Mouse (Mus musculus): ENCODE data around the gene Zfand4. TPM values are rescaled to one million over a fixed set of nuclear protein-coding genes. Genes with fewer than 3 reads are reported as not detected.
"Not testable (repeated sequence)": the region's sequence is repeated elsewhere in the genome, so short reads cannot be mapped to it uniquely, and the experiment has no call there.

The Zfand4 gene
- polyA plus RNA-seq, 1 experiment: 1.9 TPM

DNA sequence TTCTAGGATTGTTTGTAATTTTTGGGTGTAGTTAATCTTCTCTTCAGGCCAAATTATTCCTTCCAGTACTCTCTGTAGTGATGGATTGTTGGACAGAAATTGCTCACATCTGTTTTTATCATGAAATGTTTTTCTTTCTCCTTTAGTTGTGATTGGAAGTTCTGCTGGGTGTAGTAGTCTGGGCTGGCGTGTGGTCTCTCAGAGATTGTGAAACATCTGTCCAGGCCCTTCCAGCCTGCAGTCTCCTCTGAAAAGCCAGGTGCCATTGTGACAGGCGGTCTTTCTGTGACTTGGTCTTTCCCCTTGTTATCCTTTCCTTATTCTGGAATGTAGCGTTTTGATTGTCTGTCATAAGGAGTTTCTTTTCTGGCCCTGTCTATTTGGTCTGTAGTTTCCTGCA, 55.2 kb downstream of the Zfand4 start:
- DNase-seq (ENCODE audit: low read depth): no peak

DNA sequence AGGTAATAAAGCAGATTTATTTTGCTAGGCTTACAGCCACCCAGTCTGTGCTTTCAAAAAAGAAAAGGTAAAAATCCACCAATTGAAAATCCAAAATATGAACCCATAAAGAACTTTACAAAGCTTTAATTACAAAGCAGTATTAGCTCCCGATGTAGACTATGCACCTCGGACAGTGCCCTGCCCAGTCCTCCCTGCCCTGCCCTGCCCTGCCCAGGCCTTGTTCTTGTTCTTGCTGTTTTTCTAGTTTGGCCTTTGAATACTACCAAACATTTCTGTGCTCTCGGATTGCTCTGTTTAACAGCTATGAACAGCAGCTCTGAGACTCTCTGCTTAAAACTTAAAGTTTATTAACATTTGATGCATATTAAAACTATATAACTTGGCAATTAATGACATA, 62.6 kb downstream of the Zfand4 start:
- no peak for DNase-seq (ENCODE audit: low read depth)

DNA sequence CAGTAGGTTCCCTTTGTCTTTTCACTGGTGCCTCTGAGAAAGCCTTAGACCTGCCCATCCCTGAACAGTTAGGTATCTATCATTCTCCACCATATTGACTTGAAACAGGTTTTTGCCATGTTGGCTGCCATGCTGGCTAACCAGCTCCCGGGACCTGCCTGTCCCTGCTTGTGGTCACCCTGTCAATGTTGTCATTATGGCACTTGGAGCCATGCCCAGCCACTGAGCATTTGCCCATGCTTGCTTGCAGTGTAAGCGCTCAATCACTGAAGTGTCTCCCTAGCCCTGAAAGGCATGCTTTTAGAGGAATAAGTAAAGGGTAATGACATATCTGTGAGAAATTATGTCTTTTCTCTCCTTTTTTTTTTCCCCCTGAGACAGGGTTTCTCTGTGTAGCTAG, 67.4 kb downstream of the Zfand4 start:
- no peak for DNase-seq (ENCODE audit: low read depth)

DNA sequence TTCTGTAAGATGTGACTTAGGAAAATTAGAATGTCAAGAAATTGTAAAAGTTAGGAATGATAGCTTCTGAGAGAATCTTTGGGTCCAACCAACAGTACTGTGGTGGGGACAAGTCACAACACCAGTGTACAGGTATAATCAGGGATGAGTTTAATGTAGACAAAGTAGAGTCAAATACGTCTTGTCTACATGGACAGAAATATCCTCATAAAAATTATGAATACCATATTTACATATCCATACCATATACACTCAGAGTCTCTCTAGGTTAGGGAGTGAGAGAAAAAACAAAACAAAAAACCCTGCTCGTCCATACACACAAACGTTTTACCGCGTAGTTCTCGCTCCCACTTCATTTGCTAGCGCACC, 73.4 kb downstream of the Zfand4 start:
- no peak for DNase-seq (ENCODE audit: low read depth)

DNA sequence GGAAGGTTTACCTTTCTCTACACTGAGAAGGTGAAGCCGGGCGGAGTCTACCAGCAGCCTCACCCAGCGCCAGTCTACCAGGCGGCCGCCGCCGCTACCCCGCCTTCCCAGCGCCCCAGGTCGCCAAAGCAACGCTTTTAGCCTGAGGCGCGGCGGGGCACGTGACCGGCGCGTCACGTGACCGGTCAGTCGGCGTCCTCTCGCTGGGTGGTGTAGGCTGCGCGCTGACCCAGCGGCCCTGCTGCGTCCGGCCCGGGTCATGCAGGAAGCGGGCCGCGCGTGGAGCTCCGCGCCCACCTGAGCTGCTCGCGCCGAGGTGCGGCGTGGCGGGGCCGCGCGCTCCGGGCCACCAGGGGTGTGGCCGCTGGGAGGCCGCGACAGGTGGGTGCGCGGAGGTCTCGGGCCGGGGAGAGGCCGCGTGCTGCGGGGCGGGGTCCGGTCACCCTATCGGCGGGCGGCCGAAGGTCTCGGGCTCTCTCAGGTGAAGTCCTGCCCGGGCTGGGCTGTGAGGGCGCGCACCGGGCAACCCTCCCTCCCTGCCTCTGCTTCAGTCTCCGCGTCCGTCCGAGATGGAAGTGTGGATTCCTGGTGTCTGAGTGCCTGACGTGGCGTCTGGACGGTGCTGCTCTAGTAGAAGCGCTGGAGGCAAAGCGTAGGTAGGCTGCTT, 73.9 kb downstream of the Zfand4 start, which contains the start of gene March8:
Gene March8 (plus strand): TSS at position 190 of the 667 bp plus-strand sequence.
- DNase-seq (ENCODE audit: low read depth): peak; percentile 44

DNA sequence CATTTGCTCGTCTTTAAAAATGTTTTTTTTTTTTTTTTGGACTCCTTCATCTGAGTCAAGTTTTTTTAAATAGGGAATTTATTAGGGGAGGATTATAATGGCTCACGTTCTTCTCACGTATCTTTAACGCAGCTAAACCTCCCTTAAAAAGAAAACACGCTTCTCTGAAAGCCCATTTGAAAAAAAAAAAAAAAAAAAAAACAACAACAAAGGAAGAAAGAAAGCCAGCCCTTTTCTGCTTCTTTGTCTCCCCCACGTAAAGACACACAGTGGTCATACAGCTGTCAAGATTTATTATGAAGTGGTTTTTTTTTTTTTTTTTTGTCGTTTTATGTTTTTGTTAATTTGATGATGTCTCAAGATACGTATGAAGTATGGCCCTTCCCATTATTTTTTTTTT, 74.5 kb downstream of the Zfand4 start:
- DNase-seq (ENCODE audit: low read depth): no peak

DNA sequence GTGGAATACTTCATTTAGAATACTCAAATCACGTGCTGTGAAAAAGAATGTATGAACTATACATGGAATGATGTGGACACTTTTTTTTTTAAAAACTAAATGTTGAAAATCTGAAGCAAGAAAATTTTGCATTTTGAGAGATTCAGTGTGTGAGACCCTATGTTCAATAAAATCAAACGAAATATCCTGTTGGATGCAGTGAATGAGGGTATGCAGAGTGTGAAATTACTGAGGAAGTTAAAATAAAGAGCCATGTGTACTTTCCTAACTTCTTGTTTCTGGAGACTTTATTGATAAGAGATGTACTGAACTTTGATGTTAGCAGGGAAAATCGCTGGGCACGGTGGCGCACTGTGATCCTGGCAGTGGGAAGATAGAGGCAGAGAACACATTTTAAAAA, 75.1 kb downstream of the Zfand4 start:
- no peak for DNase-seq (ENCODE audit: low read depth)

DNA sequence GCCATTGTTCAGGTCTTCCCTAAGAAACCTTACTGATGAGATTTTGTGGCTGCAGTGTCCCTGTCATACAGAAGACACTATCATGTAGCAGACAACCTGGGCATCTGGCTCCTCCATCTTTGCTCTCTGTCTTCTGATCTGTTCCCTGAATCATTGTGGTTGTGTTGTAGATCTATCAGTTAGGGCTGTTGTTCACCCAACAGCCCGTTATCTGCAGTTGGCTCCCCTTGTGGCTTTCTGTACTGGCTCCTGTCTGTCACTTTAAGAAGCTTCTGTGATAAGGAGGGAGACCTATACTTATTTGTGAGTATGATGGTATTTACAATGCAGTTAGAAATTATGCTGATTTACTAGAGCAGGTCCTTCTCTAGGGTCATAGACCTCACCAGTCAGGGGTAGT, 76.5 kb downstream of the Zfand4 start:
- no peak for DNase-seq (ENCODE audit: low read depth)

DNA sequence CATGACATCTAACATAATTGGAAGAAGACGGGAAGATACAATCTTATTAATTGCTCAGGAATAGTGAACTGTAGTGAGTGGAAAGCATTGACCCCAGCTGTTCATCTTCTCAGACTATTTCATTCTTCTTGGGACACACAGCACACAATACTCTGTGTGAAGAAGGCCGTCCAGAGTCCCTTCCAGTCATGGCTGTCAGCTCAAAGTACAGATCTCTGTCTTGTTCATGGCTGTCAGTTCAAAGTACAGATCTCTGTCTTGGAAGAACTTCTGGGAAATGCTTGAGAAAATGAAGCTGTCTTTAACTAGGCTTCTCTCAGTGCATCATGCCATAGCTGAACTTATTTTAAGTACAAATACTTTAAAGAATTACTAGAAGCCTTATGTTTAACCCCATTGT, 83.9 kb downstream of the Zfand4 start:
- no peak for DNase-seq (ENCODE audit: low read depth)

DNA sequence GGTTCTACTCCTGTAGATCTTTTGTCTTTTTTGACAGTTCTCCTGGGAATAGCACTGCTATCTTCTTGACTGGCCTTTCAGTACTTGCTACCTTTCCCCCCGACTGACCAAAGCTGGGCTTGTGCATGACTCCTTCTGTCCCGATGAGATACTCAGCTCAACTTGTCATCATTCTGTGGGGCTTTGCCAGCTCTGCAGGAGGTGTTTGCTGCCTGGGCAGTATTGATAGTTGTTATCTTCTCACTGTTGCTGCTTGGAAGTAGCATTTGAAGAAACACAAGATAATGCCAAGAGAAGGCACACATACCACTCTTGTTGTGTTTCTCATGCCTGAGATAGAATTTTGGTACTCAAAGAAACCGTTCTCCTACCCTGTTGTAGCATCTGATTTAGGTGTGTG, 86.0 kb downstream of the Zfand4 start:
- no peak for DNase-seq (ENCODE audit: low read depth)

DNA sequence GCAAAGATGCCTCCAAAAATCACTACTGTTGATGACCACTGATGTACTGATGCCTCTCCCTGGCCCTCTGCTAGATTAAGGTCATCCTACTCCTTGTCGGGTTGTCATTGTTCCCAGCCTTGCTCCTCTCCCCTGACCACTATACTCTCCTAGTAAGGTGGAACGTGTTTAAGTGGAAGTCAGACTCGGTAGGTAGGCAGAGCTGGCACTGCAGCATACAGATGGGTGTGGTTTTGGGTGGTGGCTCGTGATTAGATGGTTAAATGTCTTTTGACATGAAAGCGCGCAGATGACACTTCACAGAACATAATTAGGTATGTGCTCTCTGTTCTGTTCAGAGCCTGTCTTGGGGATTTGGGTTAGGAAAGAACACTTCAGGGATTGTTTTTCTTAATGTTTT, 86.6 kb downstream of the Zfand4 start:
- no peak for DNase-seq (ENCODE audit: low read depth)

DNA sequence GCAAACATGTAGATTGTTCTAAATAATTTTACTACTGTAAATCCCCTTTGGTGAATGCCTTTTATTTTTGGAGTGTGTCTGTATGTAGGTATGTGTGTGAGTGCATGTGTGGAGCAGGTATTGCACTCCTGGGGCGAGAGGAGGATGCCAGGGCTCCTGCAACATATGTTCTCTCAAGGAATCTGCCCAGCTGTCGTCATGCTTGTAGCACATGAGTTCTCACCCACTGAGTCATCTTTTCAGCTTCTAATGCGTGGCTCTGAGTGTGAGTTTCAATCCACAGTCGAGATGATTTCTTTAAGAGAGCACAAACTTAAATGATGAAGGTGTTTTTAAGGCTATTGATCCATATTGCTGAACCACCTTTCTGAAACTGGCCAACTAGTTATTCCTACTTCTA, 87.5 kb downstream of the Zfand4 start:
- DNase-seq (ENCODE audit: low read depth): no peak

DNA sequence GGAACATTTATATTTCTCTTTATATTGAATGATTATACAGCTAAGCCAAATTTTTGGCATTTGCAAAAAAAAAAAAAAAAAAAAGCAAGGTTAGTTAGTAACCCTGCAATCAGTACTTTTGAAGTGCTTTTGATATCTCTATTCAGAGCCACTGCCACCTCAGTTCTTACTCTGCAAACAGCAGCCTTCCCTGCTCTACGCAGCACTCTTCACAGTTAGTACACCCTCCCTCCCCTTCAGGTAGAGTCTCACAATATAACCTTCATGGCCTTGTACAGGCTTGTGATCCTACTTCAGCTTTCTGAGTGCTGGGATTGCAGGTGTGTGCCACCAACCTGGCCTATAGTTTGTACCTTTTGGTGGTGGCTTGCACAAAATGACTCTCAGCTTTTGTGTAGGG, 89.4 kb downstream of the Zfand4 start:
- no peak for DNase-seq (ENCODE audit: low read depth)

DNA sequence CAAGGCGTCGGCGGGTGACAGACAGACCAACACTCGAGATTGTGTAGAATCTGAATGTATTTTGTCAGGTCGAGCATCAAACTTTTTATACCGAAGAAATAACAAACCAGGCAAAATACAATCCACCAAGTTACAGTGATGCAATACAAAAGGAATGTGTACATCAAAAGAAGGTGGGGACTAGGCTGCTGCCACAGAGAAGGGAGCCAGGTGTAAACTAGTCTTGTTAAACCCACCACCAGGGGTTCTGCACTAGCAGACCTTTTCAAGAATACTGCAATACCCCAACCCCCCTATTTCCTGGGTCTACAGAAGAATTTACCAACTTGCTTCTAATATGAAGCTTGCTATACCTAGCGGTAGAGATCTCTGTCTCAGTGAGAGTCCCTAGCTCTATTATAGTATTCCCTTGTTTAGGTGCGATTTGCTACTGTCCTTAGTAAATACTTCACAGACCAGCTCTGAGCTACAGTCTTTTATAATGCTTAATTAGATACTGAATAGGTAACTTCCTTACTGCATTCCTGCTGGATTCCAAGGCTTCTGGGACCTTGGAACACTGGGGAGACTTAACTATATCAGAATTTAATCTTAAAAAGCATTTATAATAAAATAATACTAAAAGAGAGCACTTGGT, 92.4 kb downstream of the Zfand4 start:
- DNase-seq (ENCODE audit: low read depth): not testable (repeated sequence)

DNA sequence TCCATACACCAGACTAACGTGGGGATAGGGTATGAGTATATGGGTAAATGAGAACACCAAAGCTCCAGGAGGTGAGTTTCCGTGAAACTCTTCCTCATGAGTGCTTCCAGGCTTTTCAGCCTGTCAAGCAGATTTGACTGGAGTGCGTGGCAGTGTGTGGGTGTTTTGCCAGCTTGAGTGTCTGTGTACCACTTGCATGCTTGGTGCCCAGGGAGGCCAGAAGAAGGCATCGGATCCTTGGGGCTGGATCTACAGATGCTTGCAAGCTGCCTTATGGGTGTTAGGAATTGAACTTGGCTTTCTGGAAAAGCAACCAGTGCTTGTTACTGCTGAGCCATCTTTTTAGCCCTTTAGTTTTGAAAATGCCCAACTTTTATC, 92.9 kb downstream of the Zfand4 start:
- no peak for DNase-seq (ENCODE audit: low read depth)

DNA sequence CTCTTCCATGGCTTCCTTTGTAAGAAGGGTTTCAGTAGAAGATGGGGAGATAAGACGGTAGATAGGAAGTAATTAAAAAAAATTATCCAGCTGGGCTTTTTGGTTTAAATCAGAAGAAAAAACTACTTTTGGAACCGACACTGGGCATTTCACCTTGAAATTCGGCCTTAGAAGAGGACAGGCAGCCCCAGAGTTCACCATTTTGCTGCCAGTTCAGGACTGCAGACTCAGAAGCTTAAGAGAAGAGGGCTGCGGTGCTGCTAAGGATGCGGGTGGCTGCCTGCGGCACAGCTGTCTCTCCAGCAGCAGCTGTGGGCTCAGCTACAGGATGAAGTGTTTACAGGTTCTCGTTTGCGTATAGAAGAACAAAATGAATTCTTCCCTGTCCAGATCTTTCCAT, 94.0 kb downstream of the Zfand4 start:
- no peak for DNase-seq (ENCODE audit: low read depth)

DNA sequence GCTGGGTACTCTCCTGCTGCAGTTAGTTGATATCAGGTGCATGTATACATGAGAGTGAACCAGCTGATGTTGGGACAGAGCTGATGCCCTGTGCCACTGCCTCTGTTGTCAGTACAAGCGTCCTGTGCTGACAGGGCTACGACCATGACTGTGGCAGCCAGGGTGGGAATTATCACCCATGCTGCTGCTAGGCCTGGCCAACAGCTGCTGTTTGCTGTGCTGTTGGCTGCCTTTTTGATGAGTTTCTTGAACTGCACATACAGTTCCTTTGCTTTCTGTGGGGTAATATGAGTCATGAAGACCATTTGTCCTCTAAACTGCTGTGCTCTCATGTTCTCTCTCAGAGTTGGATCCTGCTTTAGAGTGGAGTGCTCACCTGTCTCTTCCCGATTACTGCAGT, 95.2 kb downstream of the Zfand4 start:
- DNase-seq (ENCODE audit: low read depth): no peak

DNA sequence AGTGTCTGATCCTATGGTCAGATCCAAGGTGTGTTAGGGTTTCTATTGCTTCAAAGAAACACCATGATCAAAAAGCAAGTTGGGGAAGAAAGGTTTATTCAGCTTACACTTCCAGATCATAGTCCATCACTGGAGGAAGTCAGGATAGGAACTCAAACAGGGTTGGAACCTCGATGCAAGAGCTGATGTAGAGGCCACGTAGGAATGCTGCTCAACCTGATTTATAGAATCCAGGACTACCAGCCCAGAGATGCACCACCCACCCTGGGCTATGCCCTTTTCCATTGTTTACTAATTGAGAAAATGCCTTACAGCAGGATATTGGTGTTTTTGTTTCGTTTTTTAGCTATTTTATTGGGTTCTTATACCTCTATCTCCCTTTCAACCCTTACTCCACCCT, 97.4 kb downstream of the Zfand4 start:
- DNase-seq (ENCODE audit: low read depth): no peak

DNA sequence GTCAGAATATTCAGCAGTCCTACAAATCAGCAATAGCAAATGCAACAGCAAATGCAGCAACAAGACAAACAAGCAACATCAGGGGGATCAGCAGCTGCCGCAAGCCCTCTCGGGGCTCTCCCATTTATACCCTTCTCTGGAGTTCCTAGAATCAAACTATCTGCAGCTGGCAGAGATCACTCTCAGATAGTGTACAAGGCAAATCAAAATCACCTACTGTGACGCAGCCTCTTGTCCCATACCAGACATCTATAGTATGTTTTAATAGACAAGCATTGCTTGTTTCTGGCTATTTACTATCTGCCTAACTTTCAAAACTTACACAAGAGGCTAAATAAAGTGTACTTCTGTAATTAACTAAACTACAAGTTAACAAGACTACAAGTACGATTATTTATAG, 98.0 kb downstream of the Zfand4 start:
- DNase-seq (ENCODE audit: low read depth): no peak

DNA sequence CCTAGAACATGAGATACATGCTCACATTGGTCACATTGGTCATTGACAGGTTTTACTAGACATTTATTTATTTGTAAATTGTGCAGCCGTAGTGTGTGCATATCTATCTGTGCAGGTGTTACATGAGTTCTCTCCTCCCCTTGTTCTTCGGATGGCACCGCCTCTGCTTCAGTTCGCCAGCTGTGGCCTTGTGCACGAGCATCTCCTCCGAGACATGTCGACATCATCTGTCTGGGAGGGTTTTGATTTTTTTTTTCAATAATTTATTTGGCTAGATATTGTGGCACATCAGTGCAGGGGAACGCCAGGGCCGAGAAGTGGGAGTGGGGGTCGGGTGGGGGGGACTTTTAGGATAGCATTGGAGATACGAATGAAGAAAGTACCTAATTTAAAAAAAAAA, 103.9 kb downstream of the Zfand4 start:
- DNase-seq (ENCODE audit: low read depth): no peak

DNA sequence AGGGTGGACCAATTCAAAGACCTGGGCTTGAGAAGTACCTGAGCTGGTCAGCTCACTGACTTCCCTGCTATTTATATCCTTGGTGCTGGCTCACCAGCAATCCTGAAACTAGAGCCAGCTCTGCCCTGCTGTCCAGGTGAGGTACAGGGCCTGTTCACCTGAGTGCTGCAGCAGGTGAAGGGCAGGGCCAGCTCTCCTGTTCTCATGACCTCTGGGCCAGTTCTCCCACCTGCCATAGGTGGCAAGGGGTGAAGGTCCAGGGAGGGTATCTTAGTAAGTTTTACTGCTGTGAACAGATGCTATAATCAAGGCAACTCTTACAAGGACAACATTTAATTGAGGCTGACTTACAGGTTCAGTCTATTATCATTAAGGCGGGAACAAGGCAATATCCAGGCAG, 105.8 kb downstream of the Zfand4 start:
- DNase-seq (ENCODE audit: low read depth): no peak

DNA sequence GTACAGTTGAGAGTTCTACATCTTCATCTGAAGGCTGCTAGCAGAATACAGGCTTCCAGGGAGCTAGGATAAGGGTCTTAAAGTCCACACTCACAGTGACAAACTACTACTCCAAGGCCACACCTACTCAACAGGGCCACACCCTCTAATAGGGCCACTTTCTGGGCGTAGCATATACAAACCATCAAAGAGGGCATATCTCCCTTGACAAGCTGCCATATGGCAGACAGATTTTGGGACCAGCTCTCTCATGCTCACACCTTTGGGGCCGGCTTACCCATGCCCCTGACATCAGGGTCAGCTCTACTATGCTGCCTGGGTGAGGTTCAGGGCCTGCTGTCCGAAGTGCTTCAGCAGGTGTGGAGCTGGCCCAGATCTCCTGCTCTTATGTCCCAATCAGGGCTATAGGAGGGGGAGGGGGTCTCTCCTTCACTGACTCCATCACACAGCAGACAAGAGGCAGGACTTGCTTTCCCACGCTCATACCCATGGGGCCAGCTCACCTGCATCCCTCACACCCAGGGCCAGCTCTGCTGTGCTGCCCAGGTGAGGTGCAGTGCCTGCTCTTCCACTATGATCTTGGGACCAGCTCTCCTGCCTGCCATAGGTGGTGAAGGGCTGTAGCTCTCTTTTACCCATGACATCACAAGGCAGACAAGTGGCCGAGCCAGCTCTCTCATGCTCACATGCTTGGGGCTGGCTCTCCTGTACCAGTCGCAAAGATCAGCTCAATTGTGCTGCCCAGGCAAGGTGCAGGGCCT, 106.4 kb downstream of the Zfand4 start:
- no peak for DNase-seq (ENCODE audit: low read depth)

DNA sequence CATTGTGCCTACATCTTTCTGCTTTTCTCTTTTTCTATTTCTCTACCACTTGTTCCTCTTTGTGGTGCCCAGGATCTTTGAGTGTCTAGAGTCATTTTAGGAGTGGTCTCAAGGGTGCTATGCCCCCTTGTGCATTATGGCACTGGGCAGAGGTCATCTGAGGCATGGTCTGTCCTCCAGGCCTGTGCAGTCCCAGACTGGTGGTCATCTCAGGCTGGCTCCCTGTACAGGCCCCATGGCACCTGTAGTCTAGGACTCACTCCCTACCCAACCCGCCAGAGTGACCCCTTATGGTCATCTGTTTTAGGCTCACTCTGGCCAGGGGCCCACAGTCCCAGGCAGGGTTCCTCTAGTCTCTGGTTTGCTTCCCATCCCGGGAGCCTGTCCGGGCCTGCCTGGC, 107.5 kb downstream of the Zfand4 start:
- DNase-seq (ENCODE audit: low read depth): no peak
